Mouse (Mus musculus) ES-E14 (cell line): ENCODE data around the gene Nubp2. TPM values are rescaled to one million over a fixed set of nuclear protein-coding genes. Genes with fewer than 3 reads are reported as not detected.

Experiments used
- DNase-seq: peaks from one replicate; pipeline ENCODE4 v3.0.0-alpha.2; 2013; ENCODE audit warnings: low read depth, low spot score
- H3K27ac ChIP-seq: 2 replicates; pipeline ENCODE4 v1.5.1; 2012; ENCODE audit warnings: low read depth, mild to moderate bottlenecking, low read length, moderate library complexity, mixed read lengths; ENCODE audit not compliant: poor library complexity, insufficient read depth, severe bottlenecking
- H3K36me3 ChIP-seq: 2 replicates; pipeline ENCODE4 v1.6.1; 2012; ENCODE audit warnings: mild to moderate bottlenecking, low read length, moderate library complexity, mixed read lengths; ENCODE audit not compliant: control insufficient read depth, poor library complexity, insufficient read depth, severe bottlenecking
- H3K4me1 ChIP-seq, 2 experiments: fragments of 150-350 bp in 1 of 2; sonication (generic) in 1 of 2; 2 replicates each; pipeline ENCODE4 v1.6.1; 2012; ENCODE audit warnings: low read length in 2 of 2, mild to moderate bottlenecking in 1 of 2, mixed read lengths in 1 of 2; ENCODE audit not compliant: control insufficient read depth in 2 of 2, insufficient read depth in 2 of 2, poor library complexity in 1 of 2
- H3K4me3 ChIP-seq, 2 experiments: fragments of 150-350 bp in 1 of 2; sonication (generic) in 1 of 2; 2 replicates each; pipeline ENCODE4 v1.5.1; 2012; ENCODE audit warnings: low read length in 2 of 2, low read depth in 1 of 2, mild to moderate bottlenecking in 1 of 2, mixed read lengths in 1 of 2; ENCODE audit not compliant: insufficient read depth in 1 of 2, poor library complexity in 1 of 2, severe bottlenecking in 1 of 2
- H3K9ac ChIP-seq: 2 replicates; pipeline ENCODE4 v1.6.1; 2012; ENCODE audit warnings: low read depth, mild to moderate bottlenecking, low read length, mixed read lengths; ENCODE audit not compliant: poor library complexity, insufficient read depth, severe bottlenecking
- H3K9me3 ChIP-seq: fragments of 150-350 bp; sonication (generic); 2 replicates; pipeline ENCODE4 v1.6.1; 2012; ENCODE audit warnings: low read depth, mild to moderate bottlenecking, low read length; ENCODE audit not compliant: control insufficient read depth, insufficient read depth
- CHD2 ChIP-seq: IDR thresholded peaks from 2 replicates; pipeline ENCODE4 v1.6.1; 2014; ENCODE audit warnings: mild to moderate bottlenecking, low read depth, low read length, inconsistent platforms
- HCFC1 ChIP-seq: IDR thresholded peaks from 2 replicates; pipeline ENCODE4 v1.6.1; 2012; ENCODE audit warnings: low read length, inconsistent platforms, borderline replicate concordance; ENCODE audit not compliant: insufficient read depth
- MAFK ChIP-seq: IDR thresholded peaks from 2 replicates; pipeline ENCODE4 v1.6.1; 2014; ENCODE audit warnings: mild to moderate bottlenecking, low read depth, low read length, inconsistent platforms; ENCODE audit not compliant: insufficient read depth
- ZC3H11A ChIP-seq: IDR thresholded peaks from 2 replicates; pipeline ENCODE4 v1.6.1; 2012; ENCODE audit warnings: low read depth, mild to moderate bottlenecking, inconsistent platforms, low read length, borderline replicate concordance
- ZNF384 ChIP-seq: IDR thresholded peaks from 2 replicates; pipeline ENCODE4 v1.6.1; 2012; ENCODE audit warnings: low read depth, low read length, inconsistent platforms
- in situ Hi-C, 2 experiments: fragments of 600-800 bp; cut with MboI; formaldehyde crosslinking; loops; one replicate each; pipeline ENCODE4 v1.15.1; 2025; ENCODE audit warnings: low sequenced_read_pairs in 2 of 2, inconsistent platforms in 1 of 2; ENCODE audit not compliant: unreplicated experiment in 2 of 2
- total RNA-seq: library from RNA; depleted of rRNA; stranded (reverse); fragments of 300-350 nt; gene quantifications from 2 replicates; pipeline ENCODE4 v1.2.3, GENCODE M21; 2012

The Nubp2 gene
- total RNA-seq, 1 experiment = 85.8 TPM

- TF ChIP-seq HCFC1 (no peak), ZC3H11A (no peak), ZNF384 (no peak), CHD2 (no peak), MAFK (no peak)
- DNase-seq = no peak
- Histone ChIP-seq H3K36me3 (peaks cover 53% of the 10 kb centered on the region), H3K9ac (peak overlapping the region; percentile 87), H3K4me1 (peaks cover 0 to 14% of the 10 kb centered on the region in 2 experiments; a peak in 2 of 4 replicates), H3K27ac (no peak overlapping the region), H3K9me3 (no peaks in the 10 kb centered on the region), H3K4me3 (peak overlapping the region; percentile 83 to 88)
- in situ Hi-C loops = no loop called here
Measured at GRCm38 (mm10) chr17:24895571-24896240, 9.6 kb upstream of the Nubp2 start.

- TF ChIP-seq HCFC1 = peak; percentile 81
- no peak for TF ChIP-seq ZNF384
- Histone ChIP-seq H3K27ac (peak within 1 kb of the TSS; percentile 3; the same call in 1 of the 2 replicates), H3K36me3 (peaks cover 53% of the 10 kb centered on the region), H3K4me1 (peaks cover 0 to 15% of the 10 kb centered on the region in 2 experiments; a peak in 2 of 4 replicates), H3K9ac (peak within 1 kb of the TSS; percentile 87), H3K4me3 (peak within 1 kb of the TSS; percentile 83 to 88), H3K9me3 (no peaks in the 10 kb centered on the region)
- no peak for DNase-seq
- in situ Hi-C loops = no loop called here
Measured at GRCm38 (mm10) chr17:24894995-24895547, 8.9 kb upstream of the Nubp2 start, which contains the start of the genes Eme2 and Mrps34. Eme2 (minus strand) TSS chr17:24895087. Mrps34 (plus strand) TSS chr17:24895116.

GRCm38 (mm10) chr17:24894061-24894994 lies 8.2 kb upstream of the Nubp2 start:
- Histone ChIP-seq H3K4me1 (peaks cover 0 to 15% of the 10 kb centered on the region in 2 experiments; a peak in 2 of 4 replicates), H3K36me3 (peaks cover 46% of the 10 kb centered on the region), H3K9ac (peak overlapping the region; percentile 87), H3K9me3 (no peaks in the 10 kb centered on the region), H3K4me3 (peak overlapping the region; percentile 83 to 88), H3K27ac (no peak overlapping the region)
- in situ Hi-C loops = no loop called here
- DNase-seq = no peak
- TF ChIP-seq MAFK (no peak), ZNF384 (no peak), ZC3H11A (no peak)

GRCm38 (mm10) chr17:24893276-24893675 lies 7.1 kb upstream of the Nubp2 start:
- Histone ChIP-seq H3K4me3 (no peak overlapping the region), H3K9ac (no peak overlapping the region)

More at GRCm38 (mm10) chr17:24893276-24893675, 7.1 kb upstream of the Nubp2 start:
- Histone ChIP-seq H3K4me1 (peaks cover 0 to 14% of the 10 kb centered on the region in 2 experiments; a peak in 2 of 4 replicates), H3K9me3 (no peaks in the 10 kb centered on the region), H3K36me3 (peaks cover 44% of the 10 kb centered on the region), H3K27ac (no peak overlapping the region)
- TF ChIP-seq HCFC1 (no peak), MAFK (no peak), ZNF384 (no peak), CHD2 (no peak), ZC3H11A (no peak)
- in situ Hi-C loops = no loop called here
- no peak for DNase-seq
